In the genomic region with DNA sequence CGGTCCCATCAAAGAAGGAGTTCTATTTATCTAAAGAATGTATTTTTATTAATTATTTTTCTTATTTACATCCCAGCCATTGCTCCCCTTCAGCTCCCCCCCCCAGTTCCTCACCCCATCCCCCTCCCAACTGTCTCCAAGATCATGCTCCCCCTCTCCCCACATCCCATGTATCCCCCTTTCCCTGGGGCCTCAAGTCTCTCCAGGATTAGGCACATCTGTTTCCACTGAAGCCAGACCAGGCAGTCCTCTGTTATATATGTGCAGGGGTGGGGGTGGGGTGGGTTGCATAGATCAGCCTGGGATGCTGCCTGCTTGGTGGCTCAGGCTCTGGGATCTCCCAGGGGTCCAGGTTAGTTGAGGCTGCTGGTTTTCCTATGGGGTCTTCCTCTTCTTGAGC, we compare ENCODE assay signal across 27 mouse cellular contexts.
DNase-seq lines count a peak whose midpoint lies in the region; ATAC-seq lines count a peak whose summit lies in the region.
"Had no signal": no experiment of that assay in that cellular context is flagged by ENCODE, and none has a peak within 500 bp of the region (broad histone marks: within the 10 kb centered on the region; RNA-seq: fewer than 3 reads in every experiment).

No protein-coding gene starts in this region.

- intact Hi-C loops in left cerebral cortex, postnatal 14 days (cut with DNase I): no loop called here

- DNase-seq in embryo, embryonic 10 days (ENCODE audit: low spot score): peak; percentile 8
- DNase-seq in embryo, embryonic 9.5 days (ENCODE audit: extremely low spot score): no peak
- peak; percentile 30 for DNase-seq in limb, embryonic 11.5 days (ENCODE audit: low spot score)
- DNase-seq in mesoderm, embryonic 11.5 days (ENCODE audit: low read depth, low spot score): peak; percentile 6
- DNase-seq in left cerebral cortex, postnatal 14 days (ENCODE audit: low spot score in 2 of 2): no peak
- no peak for DNase-seq in layer of hippocampus, adult 9-10 months (ENCODE audit: low spot score)
- DNase-seq in yolk sac, embryonic 10.5 days (ENCODE audit: low spot score): no peak
- DNase-seq: adrenal gland, adult 8-10 months; adrenal gland, postnatal 25 days; cerebellum, adult 11-12 months; cerebellum, adult 8-10 months; cerebellum, postnatal 10 days; cerebellum, postnatal 36 days; gastrocnemius, postnatal 25 days; heart, adult 18-20 months; heart, postnatal 10 days; heart, postnatal 36 days had no signal

- H3K9me3 ChIP-seq in embryonic facial prominence, embryonic 12.5 days: no peaks in the 10 kb centered on the region
- H3K9me3 ChIP-seq in limb, embryonic 11.5 days (ENCODE audit: control insufficient read depth, low read length): no peaks in the 10 kb centered on the region
- H3K9me3 ChIP-seq: forebrain, embryonic 10.5 days; forebrain, embryonic 13.5 days; heart, embryonic 12.5 days; heart, embryonic 15.5 days; hindbrain, embryonic 10.5 days; hindbrain, embryonic 13.5 days had no signal

- WGBS in embryonic facial prominence, embryonic 12.5 days: 82% methylated on average over 1 of the region's 1 CpGs
- WGBS in limb, embryonic 11.5 days: 77% methylated on average over 1 of the region's 1 CpGs

- no peaks in the 10 kb centered on the region for H3K27me3 ChIP-seq in embryonic facial prominence, embryonic 12.5 days
- H3K27me3 ChIP-seq in limb, embryonic 11.5 days (ENCODE audit: control insufficient read depth, insufficient read depth, low read length): no peaks in the 10 kb centered on the region
- H3K27me3 ChIP-seq: forebrain, embryonic 13.5 days; heart, embryonic 12.5 days; heart, embryonic 15.5 days; hindbrain, embryonic 13.5 days had no signal

- no peaks in the 10 kb centered on the region for H3K36me3 ChIP-seq in embryonic facial prominence, embryonic 12.5 days
- no peaks in the 10 kb centered on the region for H3K36me3 ChIP-seq in limb, embryonic 11.5 days (ENCODE audit: control insufficient read depth, insufficient read depth, low read length)
- H3K36me3 ChIP-seq: forebrain, embryonic 10.5 days; heart, embryonic 12.5 days; heart, embryonic 15.5 days; hindbrain, embryonic 10.5 days; hindbrain, embryonic 13.5 days had no signal

- H3K4me1 ChIP-seq in embryonic facial prominence, embryonic 12.5 days: peaks cover 11% of the 10 kb centered on the region; the same call in 1 of the 2 replicates
- H3K4me1 ChIP-seq in limb, embryonic 11.5 days (ENCODE audit: control insufficient read depth, insufficient read depth, low read length): no peaks in the 10 kb centered on the region
- H3K4me1 ChIP-seq: forebrain, embryonic 10.5 days; forebrain, embryonic 13.5 days; heart, embryonic 15.5 days; hindbrain, embryonic 10.5 days; hindbrain, embryonic 13.5 days had no signal

- ATAC-seq in embryonic facial prominence, embryonic 12.5 days (ENCODE audit: insufficient number of reproducible peaks, insufficient read depth, low FRiP score, low TSS enrichment): 0 out of 2 replicates have a peak, but pooled peaks have one; percentile 74
- 0 out of 2 replicates have a peak, but pooled peaks have one; percentile 60 for ATAC-seq in limb, embryonic 11.5 days (ENCODE audit: insufficient number of reproducible peaks, low FRiP score, low TSS enrichment, low read depth)
- ATAC-seq: activated CD4-positive, CD25-positive, alpha-beta regulatory T cell, adult 4 months; forebrain, embryonic 13.5 days; forebrain, embryonic 16.5 days; hindbrain, embryonic 16.5 days had no signal

- no peak overlapping the region for H3K9ac ChIP-seq in embryonic facial prominence, embryonic 12.5 days
- no peak overlapping the region for H3K9ac ChIP-seq in limb, embryonic 11.5 days (ENCODE audit: low read length)
- H3K9ac ChIP-seq: forebrain, embryonic 13.5 days; heart, embryonic 12.5 days; heart, embryonic 15.5 days; hindbrain, embryonic 13.5 days had no signal

- no peak overlapping the region for H3K27ac ChIP-seq in embryonic facial prominence, embryonic 12.5 days
- H3K27ac ChIP-seq in limb, embryonic 11.5 days (replicated peaks; ENCODE audit: low read depth, low read length): no peak overlapping the region
- H3K27ac ChIP-seq: forebrain, embryonic 10.5 days; forebrain, embryonic 13.5 days; heart, embryonic 15.5 days; hindbrain, embryonic 10.5 days; hindbrain, embryonic 13.5 days had no signal

- no peak overlapping the region for H3K4me3 ChIP-seq in embryonic facial prominence, embryonic 12.5 days
- H3K4me3 ChIP-seq in limb, embryonic 11.5 days (ENCODE audit: low read depth, low read length): no peak overlapping the region
- H3K4me3 ChIP-seq: forebrain, embryonic 10.5 days; forebrain, embryonic 13.5 days; heart, embryonic 12.5 days; heart, embryonic 15.5 days; hindbrain, embryonic 10.5 days; hindbrain, embryonic 13.5 days had no signal

- no peak overlapping the region for H3K4me2 ChIP-seq in embryonic facial prominence, embryonic 12.5 days (replicated peaks)
- no peak overlapping the region for H3K4me2 ChIP-seq in limb, embryonic 11.5 days (ENCODE audit: low read depth, severe bottlenecking)
- H3K4me2 ChIP-seq: forebrain, embryonic 13.5 days; heart, embryonic 12.5 days; heart, embryonic 15.5 days; hindbrain, embryonic 13.5 days had no signal

Comparison
In these comparisons a context has a peak if more than half of its experiments do, and no peak if none do; other contexts are left out.
1. DNase-seq: peak in embryo, embryonic 10 days (single experiment), limb, embryonic 11.5 days (single experiment) and mesoderm, embryonic 11.5 days (single experiment); none in embryo, embryonic 9.5 days (single experiment), left cerebral cortex, postnatal 14 days (0 of 2), layer of hippocampus, adult 9-10 months (single experiment) and yolk sac, embryonic 10.5 days (single experiment).